Mouse (Mus musculus): ENCODE measurements around the gene Ddx41. TPM values are rescaled to one million over a fixed set of nuclear protein-coding genes. Genes with fewer than 3 reads are reported as not detected.

The Ddx41 gene
- total and polyA plus RNA-seq, 2 experiments from 2014 or later = 16.3 to 30.4 TPM

DNA sequence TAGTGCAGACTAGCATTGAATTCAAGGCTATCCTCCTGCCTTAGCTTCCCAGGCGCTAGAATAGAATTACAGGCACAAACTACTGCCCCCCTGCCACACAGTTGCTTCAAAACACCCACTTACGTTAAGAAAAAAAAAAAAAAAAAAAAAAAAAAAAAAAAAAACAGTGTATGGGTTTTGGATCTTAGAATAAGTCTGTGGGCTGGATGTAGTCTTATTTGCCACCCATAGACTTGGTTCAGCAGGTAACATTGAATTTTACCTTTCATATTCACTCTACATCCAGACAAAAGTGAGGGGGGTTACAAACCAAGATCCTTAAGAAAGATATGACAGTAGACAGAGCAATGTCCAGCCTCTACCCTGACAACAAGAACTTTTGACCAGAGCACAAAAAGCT is 31.5 kb upstream of the Ddx41 start:
- no peak overlapping the region for H3K9ac ChIP-seq (replicated peaks; ENCODE audit: low read depth, low read length)
- H3K36me3 ChIP-seq (replicated peaks; ENCODE audit: control insufficient read depth, insufficient read depth, low read length) = peaks cover 4% of the 10 kb centered on the region; the same call in 1 of the 2 replicates
- H3K4me1 ChIP-seq (ENCODE audit: control insufficient read depth, insufficient read depth) = peaks cover 12% of the 10 kb centered on the region
- no peak overlapping the region for H3K27ac ChIP-seq (ENCODE audit: low read depth)
- 90% methylated on average over 2 of the region's 2 CpGs for WGBS
- TF ChIP-seq CTCF (IDR thresholded peaks at IDR 0.05; ENCODE audit: low read depth) (no peak), EP300 (IDR thresholded peaks at IDR 0.05; ENCODE audit: low read depth) (no peak)
- H3K4me3 ChIP-seq (ENCODE audit: low read depth, low read length) = no peak overlapping the region
- DNase-seq (ENCODE audit: low spot score) (no peak), ATAC-seq (ENCODE audit: insufficient read depth, low read depth) (no peak)
- H3K27me3 ChIP-seq (ENCODE audit: control insufficient read depth, insufficient read depth, low read length) = no peaks in the 10 kb centered on the region
- H3K9me3 ChIP-seq (replicated peaks; ENCODE audit: control insufficient read depth, low read length) = no peaks in the 10 kb centered on the region
- H3K4me2 ChIP-seq (ENCODE audit: low read depth, low read length) = no peak overlapping the region

DNA sequence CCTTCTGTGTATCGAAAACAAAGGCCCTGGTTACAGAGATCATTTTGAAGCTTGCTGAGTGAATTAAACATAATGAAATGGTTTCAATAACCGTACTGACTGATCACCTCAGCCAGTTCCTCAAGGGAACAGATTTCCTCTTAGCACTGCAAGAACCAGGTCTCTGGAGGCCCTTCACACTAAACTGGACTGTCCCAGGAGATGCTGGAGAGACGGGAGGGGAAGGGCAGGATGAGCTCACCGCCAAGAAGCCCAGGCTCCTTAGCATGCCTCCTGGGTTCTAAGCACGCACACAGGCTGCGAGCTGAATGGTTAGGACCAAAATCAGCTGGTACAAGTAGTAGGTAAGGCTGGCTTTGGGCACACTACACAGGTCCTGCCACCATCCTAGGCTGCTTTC is 30.5 kb upstream of the Ddx41 start:
- ATAC-seq (ENCODE audit: insufficient read depth, low read depth) (no peak), DNase-seq (ENCODE audit: low spot score) (no peak)
- Histone ChIP-seq H3K27ac (ENCODE audit: low read depth) (no peak overlapping the region), H3K4me1 (ENCODE audit: control insufficient read depth, insufficient read depth) (peaks cover 12% of the 10 kb centered on the region), H3K9ac (replicated peaks; ENCODE audit: low read depth, low read length) (no peak overlapping the region), H3K36me3 (replicated peaks; ENCODE audit: control insufficient read depth, insufficient read depth, low read length) (peaks cover 4% of the 10 kb centered on the region; the same call in 1 of the 2 replicates), H3K9me3 (replicated peaks; ENCODE audit: control insufficient read depth, low read length) (no peaks in the 10 kb centered on the region), H3K4me3 (ENCODE audit: low read depth, low read length) (no peak overlapping the region), H3K4me2 (ENCODE audit: low read depth, low read length) (no peak overlapping the region), H3K27me3 (ENCODE audit: control insufficient read depth, insufficient read depth, low read length) (no peaks in the 10 kb centered on the region)
- no peak for TF ChIP-seq CTCF (IDR thresholded peaks at IDR 0.05; ENCODE audit: low read depth)
- no peak for TF ChIP-seq EP300 (IDR thresholded peaks at IDR 0.05; ENCODE audit: low read depth)
- 77% methylated on average over 6 of the region's 6 CpGs for WGBS

DNA sequence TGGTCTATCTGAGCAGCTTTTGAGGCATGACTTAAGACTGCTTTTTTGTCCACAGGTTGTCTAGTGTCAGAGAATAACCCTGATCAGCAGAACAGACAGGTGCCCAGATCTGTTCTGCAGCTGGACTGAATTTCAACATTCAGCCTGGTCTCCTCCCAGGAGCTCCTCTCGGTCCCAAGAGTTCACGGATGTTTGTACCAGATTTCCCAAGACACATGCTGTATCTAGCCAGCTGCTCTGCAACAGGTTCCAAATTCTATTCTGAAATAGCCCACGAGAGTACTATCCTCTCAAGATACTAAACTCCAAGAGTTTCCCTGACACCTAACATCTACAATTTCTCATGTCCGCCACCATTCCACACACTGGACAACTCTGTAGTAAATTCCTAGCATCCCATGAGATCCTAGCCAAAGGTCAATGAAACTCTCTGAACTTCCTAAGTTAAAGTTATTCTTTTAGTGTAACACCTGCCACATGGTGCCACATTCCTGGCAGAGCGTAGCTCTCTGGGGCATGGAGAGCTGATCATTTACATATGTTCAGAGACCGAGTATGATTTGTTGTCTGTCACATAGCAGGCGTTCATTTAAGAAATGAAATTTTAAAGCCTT is 26.9 kb upstream of the Ddx41 start:
- 78% methylated on average over 7 of the region's 7 CpGs for WGBS
- ATAC-seq (ENCODE audit: insufficient read depth, low read depth) (no peak), DNase-seq (ENCODE audit: low spot score) (no peak)
- Histone ChIP-seq H3K27ac (ENCODE audit: low read depth) (no peak overlapping the region), H3K4me1 (ENCODE audit: control insufficient read depth, insufficient read depth) (no peaks in the 10 kb centered on the region), H3K9ac (replicated peaks; ENCODE audit: low read depth, low read length) (no peak overlapping the region), H3K4me2 (ENCODE audit: low read depth, low read length) (no peak overlapping the region), H3K27me3 (ENCODE audit: control insufficient read depth, insufficient read depth, low read length) (no peaks in the 10 kb centered on the region), H3K9me3 (replicated peaks; ENCODE audit: control insufficient read depth, low read length) (no peaks in the 10 kb centered on the region), H3K36me3 (replicated peaks; ENCODE audit: control insufficient read depth, insufficient read depth, low read length) (peaks cover 4% of the 10 kb centered on the region; the same call in 1 of the 2 replicates), H3K4me3 (ENCODE audit: low read depth, low read length) (no peak overlapping the region)
- TF ChIP-seq CTCF (IDR thresholded peaks at IDR 0.05; ENCODE audit: low read depth) (no peak), EP300 (IDR thresholded peaks at IDR 0.05; ENCODE audit: low read depth) (no peak)

DNA sequence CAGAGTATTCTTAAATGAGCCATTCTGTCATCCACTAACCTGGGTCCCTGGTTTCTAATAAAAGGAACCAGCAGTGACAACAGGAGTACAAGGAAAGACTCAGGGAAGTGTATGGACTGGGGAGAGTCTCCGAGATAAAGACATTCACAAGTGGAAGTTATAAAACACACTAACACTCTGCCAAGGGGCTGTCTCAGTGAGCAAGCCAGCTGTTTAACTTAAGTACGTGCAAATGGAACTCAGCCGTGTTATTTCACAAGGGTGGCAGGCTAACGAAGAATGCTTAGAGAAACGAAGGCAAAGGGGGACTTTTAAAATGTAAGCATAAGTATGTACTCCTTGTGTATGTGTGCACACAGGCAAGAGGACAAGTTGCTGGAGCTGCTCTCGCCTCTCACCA is 21.0 kb upstream of the Ddx41 start:
- WGBS = 74% methylated on average over 6 of the region's 6 CpGs
- Histone ChIP-seq H3K27me3 (ENCODE audit: control insufficient read depth, insufficient read depth, low read length) (no peaks in the 10 kb centered on the region), H3K4me3 (ENCODE audit: low read depth, low read length) (no peak overlapping the region), H3K4me2 (ENCODE audit: low read depth, low read length) (no peak overlapping the region), H3K9me3 (replicated peaks; ENCODE audit: control insufficient read depth, low read length) (no peaks in the 10 kb centered on the region), H3K27ac (ENCODE audit: low read depth) (no peak overlapping the region), H3K9ac (replicated peaks; ENCODE audit: low read depth, low read length) (no peak overlapping the region), H3K36me3 (replicated peaks; ENCODE audit: control insufficient read depth, insufficient read depth, low read length) (peaks cover 40% of the 10 kb centered on the region), H3K4me1 (ENCODE audit: control insufficient read depth, insufficient read depth) (no peaks in the 10 kb centered on the region)
- DNase-seq (ENCODE audit: low spot score) = no peak
- TF ChIP-seq CTCF (IDR thresholded peaks at IDR 0.05; ENCODE audit: low read depth) = no peak
- no peak for TF ChIP-seq EP300 (IDR thresholded peaks at IDR 0.05; ENCODE audit: low read depth)
- ATAC-seq (ENCODE audit: insufficient read depth, low read depth) = no peak

DNA sequence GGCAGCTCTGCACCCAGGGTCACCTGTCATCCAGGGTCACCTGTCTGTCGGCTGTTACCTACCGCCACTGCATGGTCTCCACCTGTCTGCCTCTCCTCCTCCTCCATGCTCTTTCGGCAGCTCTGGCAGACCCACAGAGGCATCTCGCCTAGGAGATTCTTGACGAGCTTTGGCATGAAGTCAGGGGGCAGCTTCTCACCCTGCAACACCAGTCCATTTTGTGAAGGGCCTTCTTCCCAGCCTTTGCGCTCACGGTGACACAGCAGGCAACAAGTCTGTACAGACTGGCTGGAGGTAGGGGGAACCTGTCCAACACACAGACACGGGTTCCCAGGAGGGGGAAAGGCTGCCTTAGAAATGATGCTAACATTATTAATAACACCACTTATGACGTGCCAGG is 19.5 kb upstream of the Ddx41 start:
- Histone ChIP-seq H3K9me3 (replicated peaks; ENCODE audit: control insufficient read depth, low read length) (no peaks in the 10 kb centered on the region), H3K27me3 (ENCODE audit: control insufficient read depth, insufficient read depth, low read length) (no peaks in the 10 kb centered on the region), H3K4me2 (ENCODE audit: low read depth, low read length) (no peak overlapping the region), H3K9ac (replicated peaks; ENCODE audit: low read depth, low read length) (no peak overlapping the region), H3K27ac (ENCODE audit: low read depth) (no peak overlapping the region), H3K4me1 (ENCODE audit: control insufficient read depth, insufficient read depth) (no peaks in the 10 kb centered on the region), H3K4me3 (ENCODE audit: low read depth, low read length) (no peak overlapping the region), H3K36me3 (replicated peaks; ENCODE audit: control insufficient read depth, insufficient read depth, low read length) (peaks cover 44% of the 10 kb centered on the region)
- ATAC-seq (ENCODE audit: insufficient read depth, low read depth) = no peak
- 80% methylated on average over 9 of the region's 9 CpGs for WGBS
- TF ChIP-seq EP300 (IDR thresholded peaks at IDR 0.05; ENCODE audit: low read depth) (no peak), CTCF (IDR thresholded peaks at IDR 0.05; ENCODE audit: low read depth) (no peak)
- DNase-seq (ENCODE audit: low spot score) = no peak

DNA sequence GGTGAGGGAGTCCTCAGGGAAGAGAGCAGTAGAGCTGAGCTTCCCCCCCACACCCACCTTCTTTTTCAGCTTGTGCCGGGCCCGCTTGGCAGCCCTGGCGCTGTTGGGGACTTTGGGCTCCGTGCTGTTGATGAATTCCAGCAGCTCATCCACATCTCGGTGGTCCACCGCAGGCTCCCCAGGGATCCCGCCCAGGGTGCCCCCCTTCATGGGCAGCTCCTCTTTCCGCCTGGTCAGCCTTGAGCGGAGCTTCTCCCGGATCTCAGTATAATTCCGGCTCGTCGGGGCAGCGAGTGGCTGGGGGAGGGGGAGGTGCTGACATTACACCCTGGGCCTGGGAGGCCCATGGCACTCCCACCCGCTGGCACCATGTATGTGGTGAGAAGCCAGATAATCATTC is 12.6 kb upstream of the Ddx41 start:
- Histone ChIP-seq H3K36me3 (replicated peaks; ENCODE audit: control insufficient read depth, insufficient read depth, low read length) (peaks cover 84% of the 10 kb centered on the region), H3K27ac (ENCODE audit: low read depth) (no peak overlapping the region), H3K27me3 (ENCODE audit: control insufficient read depth, insufficient read depth, low read length) (no peaks in the 10 kb centered on the region), H3K9ac (replicated peaks; ENCODE audit: low read depth, low read length) (no peak overlapping the region), H3K9me3 (replicated peaks; ENCODE audit: control insufficient read depth, low read length) (no peaks in the 10 kb centered on the region), H3K4me1 (ENCODE audit: control insufficient read depth, insufficient read depth) (no peaks in the 10 kb centered on the region), H3K4me2 (ENCODE audit: low read depth, low read length) (no peak overlapping the region), H3K4me3 (ENCODE audit: low read depth, low read length) (no peak overlapping the region)
- 77% methylated on average over 15 of the region's 15 CpGs for WGBS
- TF ChIP-seq CTCF (IDR thresholded peaks at IDR 0.05; ENCODE audit: low read depth) (no peak), EP300 (IDR thresholded peaks at IDR 0.05; ENCODE audit: low read depth) (no peak)
- no peak for ATAC-seq (ENCODE audit: insufficient read depth, low read depth)
- no peak for DNase-seq (ENCODE audit: low spot score)

All from heart, postnatal 0 days (tissue).